Mouse (Mus musculus): ENCODE measurements around the gene F2rl1. TPM values are rescaled to one million over a fixed set of nuclear protein-coding genes. Genes with fewer than 3 reads are reported as not detected.

Gene F2rl1
- polyA plus RNA-seq (2012), result 0.04 and 0.18 TPM in 2 replicates

GRCm38 (mm10) chr13:95524674-95525491, at the start of gene F2rl1:
TSS of gene F2rl1 (minus strand) at chr13:95525227.

GRCm38 (mm10) chr13:95478671-95479413, 46.2 kb downstream of the F2rl1 start, which contains the start of gene S100z:
TSS of gene S100z (minus strand) at chr13:95478721.

Other genes starting within 250 kb of the F2rl1 start
- gene Zbed3, start 201.6 kb downstream of the F2rl1 start, polyA plus RNA-seq (2012), result 39.9 and 48.2 TPM in 2 replicates
- gene Aggf1, start 149.9 kb downstream of the F2rl1 start, polyA plus RNA-seq (2012), result 17.7 and 20.2 TPM in 2 replicates
- not detected in 2 replicates for gene Crhbp, start 80.3 kb downstream of the F2rl1 start, polyA plus RNA-seq (2012)
- gene S100z, start 46.5 kb downstream of the F2rl1 start, polyA plus RNA-seq (2012), result not detected in 2 replicates
- gene F2r, start 93.3 kb upstream of the F2rl1 start, polyA plus RNA-seq (2012), result 44.4 and 70.8 TPM in 2 replicates
- gene F2rl2, start 171.6 kb upstream of the F2rl1 start, polyA plus RNA-seq (2012), result 0.24 and 0.48 TPM in 2 replicates

Data from megakaryocyte-erythroid progenitor cell, adult 5 weeks (primary cell).